Mouse (Mus musculus) A20 (cell line): ENCODE measurements around the gene Rab4a.
"Not testable (repeated sequence)": the region's sequence is repeated elsewhere in the genome, so short reads cannot be mapped to it uniquely, and the experiment has no call there.

ENCODE experiments used
- DNase-seq: peaks from one replicate; pipeline ENCODE4 v3.0.0-alpha.2; 2011; ENCODE audit warnings: low read depth, low spot score

Rab4a gene

DNA sequence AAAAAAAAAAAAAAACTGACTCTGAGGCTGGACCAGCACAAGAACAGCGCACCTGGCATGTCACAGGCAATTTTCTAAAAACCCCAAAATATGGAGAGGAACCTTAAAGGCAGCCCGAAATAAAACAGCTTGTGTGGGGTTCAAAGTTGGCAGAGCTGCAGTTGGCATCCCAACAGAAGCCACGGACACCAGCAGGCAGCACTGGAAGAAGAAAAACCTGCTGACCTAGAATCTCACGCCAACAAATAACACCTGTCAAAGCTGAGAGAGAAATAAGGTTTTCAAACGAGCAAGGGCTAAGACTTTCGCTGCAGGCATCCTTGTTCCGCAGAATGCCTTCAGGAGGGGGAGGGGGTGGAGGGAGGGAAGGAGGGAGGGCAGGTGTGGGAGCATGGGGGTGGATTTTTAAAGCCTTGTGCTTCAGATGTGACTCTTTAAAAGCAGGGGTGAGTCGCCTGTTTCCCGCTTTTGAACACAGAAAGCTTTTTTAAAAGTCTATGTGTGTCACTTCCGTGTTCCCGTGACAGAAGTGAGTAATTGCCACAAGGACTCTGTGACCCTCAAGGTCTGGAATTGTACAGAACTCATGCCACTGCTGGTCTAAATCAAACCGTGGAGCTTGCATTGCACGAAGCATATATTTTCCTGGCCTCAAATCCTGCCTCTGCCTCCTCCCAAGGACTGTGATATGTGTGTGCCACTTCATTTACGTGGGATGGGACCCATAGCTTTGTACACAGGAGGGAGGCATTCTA lies 17.2 kb upstream of the Rab4a start:
- DNase-seq: peak; percentile 37

GRCm38 (mm10) chr8:123789461-123789860 lies 16.3 kb upstream of the Rab4a start:
- DNase-seq: no peak

GRCm38 (mm10) chr8:123789970-123790369 lies 15.8 kb upstream of the Rab4a start:
- peak; percentile 83 for DNase-seq

GRCm38 (mm10) chr8:123791101-123791844 lies 14.5 kb upstream of the Rab4a start:
- DNase-seq: no peak

DNA sequence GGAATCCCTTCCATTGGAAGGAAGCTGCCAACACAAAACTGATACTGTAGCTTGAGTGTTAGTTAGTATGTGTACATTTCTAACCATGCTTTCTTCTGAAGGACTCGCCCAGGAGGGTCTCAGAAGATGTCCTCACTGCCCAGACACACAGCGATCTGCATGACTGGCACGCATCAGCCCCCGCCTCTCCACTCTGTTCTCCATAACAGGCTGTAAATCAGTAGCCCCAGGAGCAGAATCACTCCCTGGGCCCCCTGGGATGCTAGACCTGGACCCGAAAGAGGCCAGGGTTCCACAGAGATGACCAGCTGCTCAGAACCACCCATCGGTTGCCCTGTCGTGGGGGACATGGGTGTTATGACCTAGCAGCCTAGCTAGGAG lies 13.9 kb upstream of the Rab4a start:
- no peak for DNase-seq

GRCm38 (mm10) chr8:123793900-123794299 lies 11.9 kb upstream of the Rab4a start:
- DNase-seq: no peak

DNA sequence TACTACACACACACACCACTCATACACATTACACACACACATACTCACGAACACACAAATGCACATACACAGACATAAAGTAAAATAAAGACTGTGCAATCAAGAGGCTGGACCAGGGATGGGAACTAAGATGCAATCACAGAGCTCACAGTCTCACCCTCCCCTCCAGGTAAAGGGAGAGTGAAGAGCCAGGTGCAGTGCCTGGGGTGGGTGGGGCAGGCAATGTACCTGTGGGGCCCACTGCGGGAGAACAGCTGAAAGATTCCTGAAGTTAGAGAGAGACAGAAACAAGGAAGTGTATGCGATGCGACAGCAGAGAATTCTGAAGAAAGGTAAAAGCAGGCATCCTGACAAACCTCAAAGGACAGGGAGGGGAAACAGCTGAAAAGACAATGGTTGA lies 11.0 kb upstream of the Rab4a start:
- no peak for DNase-seq

DNA sequence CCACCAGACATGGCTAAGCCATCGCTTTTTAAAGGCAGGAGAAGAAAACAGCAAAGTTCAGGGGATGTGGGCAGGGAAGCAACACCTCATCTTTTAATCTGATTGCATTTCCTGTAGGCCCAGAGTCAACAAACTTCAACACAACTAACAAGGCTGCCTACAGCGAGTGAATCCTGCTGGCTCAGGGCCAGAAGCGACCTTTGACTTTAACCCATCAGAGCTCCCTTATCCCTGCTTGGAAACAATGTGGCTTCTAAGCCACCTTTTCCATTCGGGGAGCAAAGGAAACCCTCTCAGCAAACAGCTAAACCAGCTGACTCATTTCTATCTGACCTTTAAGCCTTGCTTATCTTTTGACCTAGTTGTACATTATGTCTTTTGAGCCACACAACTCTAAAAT lies 9.0 kb upstream of the Rab4a start:
- DNase-seq: no peak

- no peak for DNase-seq
These were observed 7.9 kb upstream of the Rab4a start for GRCm38 (mm10) chr8:123797928-123798327.

DNA sequence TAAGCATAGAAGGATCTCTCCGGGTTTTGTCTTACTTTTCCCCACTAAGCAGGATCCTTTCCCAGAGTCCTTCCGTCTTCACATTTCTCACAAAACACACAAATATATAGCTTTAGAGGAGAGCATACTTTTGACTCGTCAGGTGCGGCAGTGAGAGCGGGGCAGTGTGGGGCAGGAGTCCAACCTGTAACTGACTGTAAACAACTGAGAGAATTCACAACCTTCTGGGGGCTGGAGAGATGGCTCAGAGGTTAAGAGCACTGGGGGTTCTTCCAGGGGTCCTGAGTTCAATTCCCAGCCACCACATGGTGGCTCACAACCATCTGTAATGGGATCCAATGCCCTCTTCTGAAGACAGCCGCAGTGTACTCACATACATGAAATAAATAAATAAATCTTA lies 6.4 kb upstream of the Rab4a start:
- DNase-seq: no peak

DNA sequence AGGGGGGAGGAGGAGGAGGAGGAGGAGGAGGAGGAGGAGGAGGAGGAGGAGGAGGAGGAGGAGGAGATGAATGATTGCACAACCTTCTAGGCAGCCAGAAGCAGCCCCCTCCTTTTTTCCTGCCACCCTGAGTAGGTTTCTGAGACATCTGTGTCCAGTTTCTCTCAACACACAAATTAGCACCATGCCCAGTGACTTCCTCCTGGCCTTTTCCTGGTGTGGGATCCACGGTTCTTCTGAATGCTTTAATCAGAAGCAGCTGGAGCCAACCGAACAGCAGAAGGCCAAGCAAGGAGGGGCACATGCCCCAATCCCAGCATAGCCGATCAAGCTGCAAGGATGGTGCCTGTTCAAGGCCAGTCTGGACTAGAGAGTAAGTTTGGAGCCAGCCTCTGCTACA lies 5.9 kb upstream of the Rab4a start:
- DNase-seq: no peak

DNA sequence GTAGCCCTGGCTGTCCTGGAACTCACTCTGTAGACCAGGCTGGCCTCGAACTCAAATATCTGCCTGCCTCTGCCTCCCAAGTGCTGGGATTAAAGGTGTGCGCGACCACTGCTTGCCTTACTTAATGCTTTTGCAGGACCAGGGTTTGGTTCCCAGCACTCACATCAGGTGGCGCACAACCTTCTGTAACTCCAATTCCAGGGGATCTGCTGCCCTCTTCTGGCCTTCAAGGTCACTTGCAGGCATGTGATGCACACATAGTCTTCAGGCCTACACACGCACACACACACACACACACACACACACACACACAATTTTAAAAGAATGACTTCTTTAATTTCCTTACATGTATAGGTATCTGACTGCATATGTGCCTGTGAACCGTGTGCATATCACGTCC lies 4.9 kb upstream of the Rab4a start:
- DNase-seq: no peak

GRCm38 (mm10) chr8:123801538-123801937 lies 4.2 kb upstream of the Rab4a start:
- no peak for DNase-seq

GRCm38 (mm10) chr8:123803639-123804038 lies 2.1 kb upstream of the Rab4a start:
- no peak for DNase-seq

DNA sequence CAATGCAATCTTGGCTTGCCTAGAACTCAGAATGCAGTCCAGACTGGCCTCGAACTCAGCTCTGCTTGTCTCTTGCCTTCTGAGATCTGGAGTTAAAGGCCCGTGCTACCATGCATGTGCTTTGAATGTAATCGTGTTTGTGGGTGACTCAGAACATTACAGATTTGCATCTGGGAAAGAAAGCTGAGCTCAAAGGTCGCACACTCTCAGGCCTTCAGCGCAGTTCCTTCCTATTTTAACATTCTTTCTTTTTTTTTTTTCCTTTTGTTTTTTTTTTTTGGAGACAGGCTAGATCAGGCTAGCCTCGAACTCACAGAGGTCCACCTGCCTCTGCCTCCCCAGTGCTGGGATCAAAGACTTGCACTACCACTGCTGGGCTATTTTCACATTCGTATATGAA lies 1.2 kb upstream of the Rab4a start:
- DNase-seq: no peak

DNA sequence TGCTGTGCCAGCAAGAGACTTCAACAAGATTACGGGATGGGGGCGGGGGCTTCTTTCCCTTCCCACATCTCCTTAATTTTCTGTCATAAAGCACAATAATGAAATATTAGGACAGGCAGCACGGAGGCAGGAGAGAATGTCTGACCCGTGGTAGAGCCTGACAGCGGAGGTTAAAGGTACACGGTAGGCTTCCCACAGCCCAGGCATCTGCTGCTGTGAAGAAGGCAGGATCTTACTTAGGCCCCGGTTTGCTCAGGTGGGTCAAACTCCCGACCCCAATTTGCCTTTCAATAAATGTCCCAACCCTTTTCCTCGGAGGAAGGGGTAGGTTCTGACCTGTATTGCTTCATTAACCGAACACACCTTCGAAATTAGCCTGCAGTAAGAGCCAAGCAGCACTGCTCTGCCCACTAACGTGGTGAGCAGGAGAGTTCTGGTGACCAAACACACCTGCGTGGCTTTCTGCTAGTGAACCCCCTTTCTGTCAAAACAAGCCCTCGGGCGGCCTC lies 522 bp upstream of the Rab4a start:
- DNase-seq: no peak

DNA sequence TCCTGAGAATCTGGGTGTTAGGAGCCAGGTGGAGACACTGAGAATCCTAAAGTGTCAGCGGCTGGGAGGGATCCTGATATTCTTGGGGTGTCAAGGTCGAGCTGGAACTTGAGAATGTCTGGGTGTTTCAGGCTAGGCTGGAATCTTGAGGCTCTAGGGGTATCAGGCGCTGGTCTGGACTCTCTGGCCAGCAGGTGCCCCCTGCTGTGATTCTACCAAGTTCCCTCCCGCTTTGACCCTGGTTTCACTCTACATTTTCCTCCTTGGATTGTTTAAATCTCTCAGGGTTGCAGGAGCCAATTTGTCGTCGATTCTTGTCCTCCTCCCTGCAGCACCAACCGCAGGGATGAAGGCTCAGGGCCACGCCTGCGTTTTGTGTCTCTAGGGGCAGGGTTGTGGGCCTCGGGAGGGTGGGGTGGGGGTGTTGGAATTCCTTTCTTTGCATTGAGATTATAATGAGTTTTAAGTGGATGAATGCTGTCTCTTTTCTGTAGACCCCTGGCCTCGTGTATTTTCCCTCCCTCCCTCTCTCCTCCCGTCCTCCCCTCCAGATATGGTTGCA lies 670 bp downstream of the Rab4a start:
- no peak for DNase-seq

DNA sequence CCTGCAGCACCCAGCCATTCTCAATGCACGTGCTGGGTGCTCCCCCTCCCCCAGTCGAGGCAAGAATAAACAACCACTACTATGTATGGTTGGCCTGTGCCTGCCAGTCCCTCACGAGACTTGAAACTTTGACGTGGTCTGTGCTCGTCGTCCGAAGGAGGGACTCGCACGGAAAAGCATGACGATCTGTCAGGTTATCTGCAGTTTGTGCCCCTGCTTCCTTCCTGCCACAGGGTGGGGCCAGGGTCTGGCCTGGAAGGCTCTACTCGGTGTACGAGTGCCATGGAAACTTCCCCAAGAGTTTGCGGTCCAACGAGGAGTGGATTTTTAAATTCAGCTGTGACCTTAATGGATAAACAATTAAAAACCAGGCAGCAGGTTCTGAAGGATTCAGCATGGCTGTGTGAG lies 1.2 kb downstream of the Rab4a start:
- DNase-seq: no peak

- DNase-seq: no peak
These were observed 2.2 kb downstream of the Rab4a start for GRCm38 (mm10) chr8:123807852-123808573.

DNA sequence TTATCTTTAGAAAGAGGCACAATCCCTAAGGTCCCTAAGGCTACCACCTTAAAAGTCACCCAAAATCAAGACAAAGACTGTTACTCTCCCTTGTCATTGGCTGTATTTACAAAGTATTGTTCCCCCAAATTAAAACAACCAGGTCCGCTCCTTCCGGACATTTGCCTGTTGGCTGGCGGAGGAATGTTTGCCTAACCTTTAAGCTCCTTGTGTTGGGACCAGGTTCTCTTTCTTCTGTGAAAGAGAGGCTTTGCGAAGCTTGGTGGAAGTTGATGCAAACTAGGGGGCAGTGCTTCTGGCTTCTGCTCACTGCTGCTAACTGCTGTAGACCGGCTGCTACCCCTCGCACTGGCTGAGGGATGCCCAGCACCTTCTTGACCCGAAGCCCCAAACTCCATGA lies 2.9 kb downstream of the Rab4a start:
- DNase-seq: no peak

DNA sequence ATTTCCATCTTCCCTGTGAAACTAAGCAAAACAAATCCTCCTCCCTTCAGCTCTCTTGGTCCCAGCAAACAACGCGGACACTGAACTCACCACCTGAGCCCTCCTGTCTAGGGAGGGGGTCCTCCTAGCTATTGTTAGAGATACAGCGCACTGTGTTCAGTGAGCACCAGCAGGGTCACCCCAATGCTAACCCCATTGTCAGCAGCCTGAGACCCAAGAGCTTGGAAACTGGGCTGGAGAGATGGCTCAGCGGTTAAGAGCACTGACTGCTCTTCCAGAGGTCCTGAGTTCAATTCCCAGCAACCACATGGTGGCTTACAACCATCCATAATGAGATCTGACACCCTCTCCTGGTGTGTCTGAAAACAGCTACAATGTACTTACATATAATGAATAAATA lies 3.6 kb downstream of the Rab4a start:
- not testable (repeated sequence) for DNase-seq

DNA sequence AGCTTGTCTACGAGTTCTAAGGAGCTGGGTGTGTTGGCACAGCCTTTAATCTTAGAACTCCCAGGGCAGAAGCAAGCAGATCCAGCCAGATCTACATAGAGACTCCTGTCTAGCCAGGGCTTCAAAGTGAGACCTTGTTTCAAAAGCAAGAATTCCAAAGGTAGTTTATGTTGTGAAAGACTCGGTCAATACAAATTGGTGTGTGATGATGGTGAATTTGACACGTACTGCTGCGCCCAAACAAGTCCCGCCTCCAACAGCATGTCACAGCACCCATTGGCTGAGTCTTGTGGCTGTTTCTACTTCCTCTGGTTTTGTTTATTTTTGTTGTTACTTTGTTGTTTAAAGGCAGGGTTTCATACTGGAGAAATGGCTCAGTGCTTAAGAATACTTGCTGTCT lies 6.4 kb downstream of the Rab4a start:
- DNase-seq: no peak
